Mouse (Mus musculus) CH12.LX (cell line): ENCODE results near the gene Efhd1.

Experiments
- CTCF ChIP-seq, 2 experiments: IDR thresholded peaks in 1 of 2; conservative IDR thresholded peaks in 1 of 2; 2 replicates each; pipeline ENCODE4 v1.5.1; 2011 to 2012; ENCODE audit warnings: low read depth in 2 of 2, low read length in 2 of 2, improper control_type of control experiment in 1 of 2, inconsistent platforms in 1 of 2, mild to moderate bottlenecking in 1 of 2, moderate library complexity in 1 of 2
- EP300 ChIP-seq: IDR thresholded peaks from 2 replicates; pipeline ENCODE4 v1.6.1; 2011; ENCODE audit warnings: low read length, improper control_type of control experiment
- ETS1 ChIP-seq: conservative IDR thresholded peaks from 2 replicates; pipeline ENCODE4 v1.6.1; 2012; ENCODE audit warnings: low read depth, mild to moderate bottlenecking, inconsistent platforms, low read length, improper control_type of control experiment, moderate library complexity
- HCFC1 ChIP-seq: IDR thresholded peaks from 2 replicates; pipeline ENCODE4 v1.6.1; 2012; ENCODE audit warnings: low read depth, mild to moderate bottlenecking, inconsistent platforms, low read length, improper control_type of control experiment
- MEF2A ChIP-seq: IDR thresholded peaks from 2 replicates; pipeline ENCODE4 v1.6.1; 2014; ENCODE audit warnings: low read depth, mild to moderate bottlenecking, inconsistent platforms, low read length, improper control_type of control experiment, borderline replicate concordance
- MXI1 ChIP-seq: IDR thresholded peaks from 2 replicates; pipeline ENCODE4 v1.6.1; 2011; ENCODE audit warnings: mild to moderate bottlenecking, low read depth, low read length, improper control_type of control experiment
- NRF1 ChIP-seq: IDR thresholded peaks from 2 replicates; pipeline ENCODE4 v1.6.1; 2014; ENCODE audit warnings: low read depth, mild to moderate bottlenecking, inconsistent platforms, low read length, improper control_type of control experiment, moderate library complexity
- POLR2A ChIP-seq: IDR thresholded peaks from 2 replicates; pipeline ENCODE4 v1.6.1; 2011; ENCODE audit warnings: low read depth, mild to moderate bottlenecking, improper control_type of control experiment, low read length
- TBP ChIP-seq: conservative IDR thresholded peaks from 2 replicates; pipeline ENCODE4 v1.6.1; 2011; ENCODE audit warnings: low read depth, low read length, improper control_type of control experiment
- USF1 ChIP-seq: IDR thresholded peaks from 2 replicates; pipeline ENCODE4 v1.6.1; 2014; ENCODE audit warnings: low read depth, mild to moderate bottlenecking, inconsistent platforms, low read length, improper control_type of control experiment
- ZC3H11A ChIP-seq: IDR thresholded peaks from 2 replicates; pipeline ENCODE4 v1.6.1; 2012; ENCODE audit warnings: low read depth, mild to moderate bottlenecking, inconsistent platforms, low read length, improper control_type of control experiment
- ZMIZ1 ChIP-seq: IDR thresholded peaks from 2 replicates; pipeline ENCODE4 v1.6.1; 2012; ENCODE audit warnings: low read depth, mild to moderate bottlenecking, inconsistent platforms, low read length, improper control_type of control experiment

GRCm38 (mm10) chr1:87227160-87227550, 37.0 kb upstream of the Efhd1 start:
- no peak for TF ChIP-seq CTCF (conservative IDR thresholded peaks at IDR 0.05 in 1 of 2, IDR thresholded peaks at IDR 0.05 in 1 of 2; ENCODE audit: low read depth in 2 of 2, low read length in 2 of 2)
- no peak for TF ChIP-seq MEF2A
- TF ChIP-seq POLR2A, result no peak
- no peak for TF ChIP-seq HCFC1
- no peak for TF ChIP-seq TBP
- TF ChIP-seq MXI1, result no peak
- no peak for TF ChIP-seq USF1
- no peak for TF ChIP-seq ZMIZ1
- TF ChIP-seq ETS1, result no peak
- no peak for TF ChIP-seq EP300
- TF ChIP-seq ZC3H11A, result no peak
- TF ChIP-seq NRF1, result no peak
